Mouse (Mus musculus) liver, embryonic 13.5 days (tissue): ENCODE measurements at regions not wholly inside any gene's neighbourhood (a gene's known extent, or its start where the extent isn't known, plus 50 kb on each side); places are given as distances from the start of the nearest gene placed in this dataset.

Source experiments
- ATAC-seq: fragments of 200-750 bp; cut with Nextera tagmentation; 2 replicates; pipeline ENCODE4 v1.8.0; 2017; ENCODE audit warnings: low read depth, mild to moderate bottlenecking, moderate number of reproducible peaks, moderate library complexity
- DNase-seq: peaks from one replicate; pipeline ENCODE4 v3.0.0; 2022
- H3K27ac ChIP-seq: fragments of 300-500 bp; sonication (generic); 2 replicates; pipeline ENCODE4 v1.5.1; 2015; ENCODE audit warnings: moderate library complexity, mild to moderate bottlenecking, inconsistent platforms
- H3K27me3 ChIP-seq: fragments of 300-500 bp; sonication (generic); 2 replicates; pipeline ENCODE4 v1.6.1; 2015; ENCODE audit warnings: mild to moderate bottlenecking, inconsistent platforms
- H3K36me3 ChIP-seq: fragments of 300-500 bp; sonication (generic); 2 replicates; pipeline ENCODE4 v1.6.1; 2015; ENCODE audit warnings: mild to moderate bottlenecking, inconsistent platforms
- H3K4me1 ChIP-seq: fragments of 300-500 bp; sonication (generic); replicated peaks from 2 replicates; pipeline ENCODE4 v1.6.1; 2015; ENCODE audit warnings: inconsistent platforms
- H3K4me2 ChIP-seq: fragments of 300-500 bp; sonication (generic); 2 replicates; pipeline ENCODE4 v1.6.1; 2015; ENCODE audit warnings: inconsistent platforms, mild to moderate bottlenecking, moderate library complexity
- H3K4me3 ChIP-seq: fragments of 300-500 bp; sonication (generic); replicated peaks from 2 replicates; pipeline ENCODE4 v1.5.1; 2015; ENCODE audit warnings: mild to moderate bottlenecking, inconsistent platforms
- H3K9ac ChIP-seq: fragments of 300-500 bp; sonication (generic); 2 replicates; pipeline ENCODE4 v1.6.1; 2015; ENCODE audit warnings: mild to moderate bottlenecking, inconsistent platforms
- H3K9me3 ChIP-seq: fragments of 300-500 bp; sonication (generic); replicated peaks from 2 replicates; pipeline ENCODE4 v1.6.1; 2016; ENCODE audit warnings: inconsistent platforms
- WGBS: fragments of 180-500 bp; shearing (Covaris S2); methylation state at CpG from one replicate; pipeline ENCODE4 v1.1.7; 2015; ENCODE audit not compliant: insufficient replicate concordance; 5-methylcytosine and 5-hydroxymethylcytosine counted together

GRCm38 (mm10) chr7:71041388-71041787, 309.9 kb downstream of the Gm10295 start:
- Histone ChIP-seq H3K4me1 (no peaks in the 10 kb centered on the region), H3K27me3 (no peaks in the 10 kb centered on the region), H3K4me3 (no peak overlapping the region), H3K36me3 (no peaks in the 10 kb centered on the region), H3K9ac (no peak overlapping the region), H3K4me2 (no peak overlapping the region), H3K27ac (no peak overlapping the region), H3K9me3 (no peaks in the 10 kb centered on the region)
- no peak for ATAC-seq
- DNase-seq: no peak
- 51% methylated on average over 3 of the region's 3 CpGs for WGBS

- Histone ChIP-seq H3K27ac (no peak overlapping the region), H3K36me3 (no peaks in the 10 kb centered on the region), H3K4me3 (no peak overlapping the region), H3K4me2 (no peak overlapping the region), H3K9ac (no peak overlapping the region), H3K27me3 (no peaks in the 10 kb centered on the region), H3K9me3 (no peaks in the 10 kb centered on the region), H3K4me1 (no peaks in the 10 kb centered on the region)
- no peak for DNase-seq
- WGBS: 44% methylated on average over 3 of the region's 3 CpGs
- no peak for ATAC-seq
Measured at GRCm38 (mm10) chr7:71040846-71041245, 310.4 kb downstream of the Gm10295 start.

- H3K9me3 ChIP-seq: no peaks in the 10 kb centered on the region
- no peak overlapping the region for H3K27ac ChIP-seq
- H3K4me3 ChIP-seq: no peak overlapping the region
- H3K9ac ChIP-seq: no peak overlapping the region
- H3K36me3 ChIP-seq: no peaks in the 10 kb centered on the region
- H3K4me2 ChIP-seq: no peak overlapping the region
- H3K4me1 ChIP-seq: no peaks in the 10 kb centered on the region
- H3K27me3 ChIP-seq: no peaks in the 10 kb centered on the region
- WGBS: 64% methylated on average over 5 of the region's 5 CpGs
- no peak for DNase-seq
- no peak for ATAC-seq
Measured at GRCm38 (mm10) chr7:71038537-71038936, 312.7 kb downstream of the Gm10295 start.

DNA sequence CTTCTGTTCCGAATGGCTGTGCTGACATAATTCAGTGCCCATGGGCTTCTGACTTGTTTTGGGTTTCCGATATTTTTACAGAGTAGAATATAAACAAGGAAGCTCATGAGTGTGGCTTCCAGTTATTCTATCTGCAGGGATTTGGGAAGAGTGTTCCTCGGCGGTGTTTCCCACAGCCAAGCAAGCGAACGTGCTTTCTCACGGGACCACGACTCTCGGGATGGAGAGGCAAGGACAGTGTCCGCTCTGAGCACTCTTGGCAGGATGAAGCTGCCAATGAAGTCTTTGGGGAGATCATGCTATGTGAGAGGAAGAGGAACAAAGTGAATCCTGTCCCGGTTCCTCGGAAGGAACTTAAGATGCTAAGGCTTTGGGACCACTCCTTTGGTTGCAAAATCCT, 318.2 kb downstream of the Gm10295 start:
- Histone ChIP-seq H3K4me2 (no peak overlapping the region), H3K9ac (no peak overlapping the region), H3K27me3 (no peaks in the 10 kb centered on the region), H3K9me3 (no peaks in the 10 kb centered on the region), H3K4me1 (no peaks in the 10 kb centered on the region), H3K4me3 (no peak overlapping the region), H3K36me3 (no peaks in the 10 kb centered on the region), H3K27ac (no peak overlapping the region)
- WGBS: 75% methylated on average over 12 of the region's 12 CpGs
- ATAC-seq (no peak), DNase-seq (no peak)

DNA sequence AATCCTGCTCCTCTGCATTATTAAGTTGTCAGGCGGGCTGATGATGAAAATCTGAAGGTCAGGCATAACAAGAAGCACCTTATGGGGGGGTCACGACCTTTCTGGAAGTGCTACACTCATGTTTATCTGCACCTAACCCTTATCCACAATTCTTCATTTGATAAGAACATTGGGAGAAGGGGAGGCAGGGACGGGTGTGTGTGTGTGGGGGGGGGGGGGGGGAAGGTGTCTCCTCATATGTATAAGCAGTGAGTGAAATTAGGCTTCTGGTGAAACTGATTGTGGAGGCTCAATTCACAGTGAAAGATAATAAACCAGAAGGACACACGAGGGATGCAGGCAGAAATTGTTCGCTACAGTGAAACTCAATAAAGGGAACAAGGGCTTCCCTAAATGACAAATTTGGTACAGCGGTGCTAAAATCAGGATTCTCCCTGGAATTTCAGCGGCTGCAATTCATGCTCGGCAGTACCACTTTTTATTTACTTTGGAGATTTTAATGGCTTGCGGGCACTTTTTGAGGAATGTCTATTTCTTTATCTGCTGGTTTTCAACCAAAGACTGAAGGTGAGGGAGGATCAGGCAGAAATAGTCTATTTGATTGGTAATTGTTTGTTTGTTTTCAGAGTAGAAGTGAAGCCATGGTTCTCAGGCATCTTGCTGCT, 327.2 kb downstream of the Gm10295 start:
- 27% methylated on average over 9 of the region's 9 CpGs for WGBS
- no peak overlapping the region; the same call in 1 of the 2 replicates for H3K4me3 ChIP-seq
- ATAC-seq (no peak), DNase-seq (no peak)
- no peaks in the 10 kb centered on the region for H3K9me3 ChIP-seq
- H3K4me2 ChIP-seq: peak overlapping the region; percentile 40
- no peaks in the 10 kb centered on the region for H3K4me1 ChIP-seq
- no peaks in the 10 kb centered on the region for H3K27me3 ChIP-seq
- H3K9ac ChIP-seq: no peak overlapping the region
- no peaks in the 10 kb centered on the region for H3K36me3 ChIP-seq
- H3K27ac ChIP-seq: no peak overlapping the region

DNA sequence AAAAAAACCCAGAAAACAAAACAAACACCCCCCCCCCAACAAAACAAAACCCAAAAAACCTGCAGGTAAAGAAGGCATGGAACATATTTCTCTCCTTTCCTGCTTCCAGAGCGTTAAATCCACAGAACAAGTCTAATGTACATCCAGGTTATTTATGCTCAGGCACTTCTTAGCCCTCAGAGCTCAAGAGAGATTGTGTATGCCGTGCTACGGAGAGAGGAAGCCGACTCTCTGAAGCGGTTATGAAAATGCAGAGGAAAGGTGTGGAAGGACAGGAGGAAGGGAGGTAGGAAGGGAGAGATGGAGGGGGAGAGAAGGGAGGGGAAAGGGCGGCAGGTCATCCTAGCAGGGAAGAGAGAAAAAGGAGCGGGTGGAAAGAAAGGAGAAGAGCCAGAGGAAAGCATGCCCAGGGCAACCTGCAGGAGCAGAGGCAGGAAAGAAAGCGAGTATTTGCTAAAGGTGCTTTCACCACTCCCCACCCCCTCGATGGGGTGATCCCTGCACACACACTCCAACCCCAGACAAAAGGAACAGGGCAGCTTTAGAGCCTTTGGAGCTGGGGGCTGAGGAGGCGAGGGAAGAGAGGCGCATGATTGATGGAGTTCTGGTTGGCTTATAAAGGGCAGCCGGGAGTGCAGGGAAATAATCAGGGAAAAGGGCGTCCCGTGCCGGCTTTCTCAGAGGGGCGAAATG, 327.9 kb downstream of the Gm10295 start:
- Histone ChIP-seq H3K36me3 (no peaks in the 10 kb centered on the region), H3K4me2 (peak overlapping the region; percentile 40), H3K27ac (no peak overlapping the region), H3K4me3 (no peak overlapping the region; the same call in 1 of the 2 replicates), H3K9ac (no peak overlapping the region), H3K4me1 (no peaks in the 10 kb centered on the region), H3K9me3 (no peaks in the 10 kb centered on the region), H3K27me3 (no peaks in the 10 kb centered on the region)
- ATAC-seq (no peak), DNase-seq (no peak)
- 16% methylated on average over 16 of the region's 16 CpGs for WGBS
